Mouse (Mus musculus): ENCODE measurements around the gene Sbk1. TPM values are rescaled to one million over a fixed set of nuclear protein-coding genes. Genes with fewer than 3 reads are reported as not detected.

Sbk1 gene
- polyA plus RNA-seq (2012; rRNA removed), result 157 TPM in 2 replicates

GRCm38 (mm10) chr7:126271712-126272683, at the start of gene Sbk1:
Gene Sbk1, plus strand, starts transcription at chr7:126272619.

Other genes with a start within 250 kb of the Sbk1 start
- 4.4 and 5.0 TPM in 2 replicates for gene Gsg1l, start 190.2 kb upstream of the Sbk1 start, polyA plus RNA-seq (2012; rRNA removed)
- 141 and 159 TPM in 2 replicates for gene Xpo6, start 72.1 kb upstream of the Sbk1 start, polyA plus RNA-seq (2012; rRNA removed)
- 5.2 and 7.9 TPM in 2 replicates for gene Lat, start 97.0 kb downstream of the Sbk1 start, polyA plus RNA-seq (2012; rRNA removed)
- 125 and 216 TPM in 2 replicates for gene Spns1, start 104.8 kb downstream of the Sbk1 start, polyA plus RNA-seq (2012; rRNA removed)
- 13.8 and 16.7 TPM in 2 replicates for gene Nfatc2ip, start 124.1 kb downstream of the Sbk1 start, polyA plus RNA-seq (2012; rRNA removed)
- gene Cd19, start 142.3 kb downstream of the Sbk1 start, polyA plus RNA-seq (2012; rRNA removed), result 0.05 TPM in 2 replicates
- 20.9 and 22.0 TPM in 2 replicates for gene Rabep2, start 156.1 kb downstream of the Sbk1 start, polyA plus RNA-seq (2012; rRNA removed)
- 0.32 and 13.7 TPM in 2 replicates for gene Atp2a1, start 190.5 kb downstream of the Sbk1 start, polyA plus RNA-seq (2012; rRNA removed)
- gene Sh2b1, start 202.8 kb downstream of the Sbk1 start, polyA plus RNA-seq (2012; rRNA removed), result 65.6 and 74.5 TPM in 2 replicates
- 98.2 and 125 TPM in 2 replicates for gene Tufm, start 214.7 kb downstream of the Sbk1 start, polyA plus RNA-seq (2012; rRNA removed)
- gene Atxn2l, start 230.8 kb downstream of the Sbk1 start, polyA plus RNA-seq (2012; rRNA removed), result 108 and 145 TPM in 2 replicates

Measured in central nervous system, embryonic 11.5 days (tissue).